Mouse (Mus musculus) heart, postnatal 0 days (tissue): ENCODE results near the gene Nrg4. TPM values are rescaled to one million over a fixed set of nuclear protein-coding genes. Genes with fewer than 3 reads are reported as not detected.

Source experiments
- ATAC-seq: fragments of 200-750 bp; cut with Nextera tagmentation; 2 replicates; pipeline ENCODE4 v1.8.0; 2017; ENCODE audit warnings: low read depth, moderate number of reproducible peaks, moderate library complexity; ENCODE audit not compliant: insufficient read depth
- DNase-seq: peaks from one replicate; pipeline ENCODE4 v3.0.0-alpha.2; 2016; ENCODE audit warnings: low spot score
- H3K27ac ChIP-seq: fragments of 300-500 bp; sonication (generic); 2 replicates; pipeline ENCODE4 v1.5.1; 2014; ENCODE audit warnings: low read depth, mild to moderate bottlenecking
- H3K27me3 ChIP-seq: fragments of 300-500 bp; sonication (generic); 2 replicates; pipeline ENCODE4 v1.6.1; 2014; ENCODE audit warnings: low read length, mixed read lengths; ENCODE audit not compliant: control insufficient read depth, insufficient read depth
- H3K36me3 ChIP-seq: fragments of 300-500 bp; sonication (generic); replicated peaks from 2 replicates; pipeline ENCODE4 v1.6.1; 2014; ENCODE audit warnings: low read length, mixed read lengths; ENCODE audit not compliant: control insufficient read depth, insufficient read depth
- H3K4me1 ChIP-seq: fragments of 300-500 bp; sonication (generic); 2 replicates; pipeline ENCODE4 v1.6.1; 2014; ENCODE audit warnings: antibody characterized with exemption; ENCODE audit not compliant: control insufficient read depth, insufficient read depth
- H3K4me2 ChIP-seq: fragments of 300-500 bp; sonication (generic); 2 replicates; pipeline ENCODE4 v1.6.1; 2014; ENCODE audit warnings: low read depth, mild to moderate bottlenecking, low read length, moderate library complexity
- H3K4me3 ChIP-seq: fragments of 300-500 bp; sonication (generic); 2 replicates; pipeline ENCODE4 v1.5.1; 2014; ENCODE audit warnings: low read depth, low read length
- H3K9ac ChIP-seq: fragments of 300-500 bp; sonication (generic); replicated peaks from 2 replicates; pipeline ENCODE4 v1.6.1; 2014; ENCODE audit warnings: low read depth, low read length, mixed read lengths
- H3K9me3 ChIP-seq: fragments of 300-500 bp; sonication (generic); replicated peaks from 2 replicates; pipeline ENCODE4 v1.6.1; 2016; ENCODE audit warnings: low read length; ENCODE audit not compliant: control insufficient read depth
- CTCF ChIP-seq: IDR thresholded peaks from 2 replicates; pipeline ENCODE4 v1.5.1; 2016; ENCODE audit warnings: antibody characterized with exemption, control low read depth, low read depth
- EP300 ChIP-seq: IDR thresholded peaks from 2 replicates; pipeline ENCODE4 v1.6.1; 2016; ENCODE audit warnings: antibody characterized with exemption, low read depth
- WGBS: fragments of 180-500 bp; shearing (Covaris S2); extraction: QIAGEN DNeasy Blood & Tissue Kit; methylation state at CpG from one replicate; pipeline ENCODE4 v1.1.7; 2014; 5-methylcytosine and 5-hydroxymethylcytosine counted together
- polyA plus RNA-seq: library from polyadenylated mRNA; unstranded; fragments of >200 nt; fragmentation: Nextera tagmentation; extraction: Ambion mirVana; gene quantifications from 2 replicates; pipeline ENCODE4 v1.2.1, GENCODE M21; 2015
- total RNA-seq: library from RNA; depleted of rRNA; stranded (reverse); fragments of >200 nt; gene quantifications from 2 replicates; pipeline ENCODE4 v1.2.3, GENCODE M21; 2014; ENCODE audit warnings: low replicate concordance

The Nrg4 gene
- total and polyA plus RNA-seq, 2 experiments from 2014 or later, result 1.3 TPM; not detected in 1

GRCm38 (mm10) chr9:55360372-55360771 is 33.7 kb upstream of the Nrg4 start:
- Histone ChIP-seq H3K4me3 (no peak overlapping the region), H3K9ac (no peak overlapping the region), H3K4me1 (no peaks in the 10 kb centered on the region), H3K36me3 (no peaks in the 10 kb centered on the region), H3K27me3 (no peaks in the 10 kb centered on the region), H3K27ac (no peak overlapping the region), H3K9me3 (no peaks in the 10 kb centered on the region), H3K4me2 (no peak overlapping the region)
- 69% methylated on average over 3 of the region's 3 CpGs for WGBS
- TF ChIP-seq CTCF (no peak), EP300 (no peak)
- ATAC-seq (no peak), DNase-seq (no peak)

- Histone ChIP-seq H3K9me3 (no peaks in the 10 kb centered on the region), H3K4me1 (no peaks in the 10 kb centered on the region), H3K27ac (no peak overlapping the region), H3K9ac (no peak overlapping the region), H3K36me3 (no peaks in the 10 kb centered on the region), H3K27me3 (no peaks in the 10 kb centered on the region), H3K4me3 (no peak overlapping the region), H3K4me2 (no peak overlapping the region)
- DNase-seq (no peak), ATAC-seq (no peak)
- TF ChIP-seq EP300 (no peak), CTCF (no peak)
- WGBS, result 68% methylated on average over 1 of the region's 1 CpGs
These were observed 30.5 kb upstream of the Nrg4 start for GRCm38 (mm10) chr9:55357164-55357563.

GRCm38 (mm10) chr9:55355270-55355834 is 28.7 kb upstream of the Nrg4 start:
- H3K9ac ChIP-seq, result no peak overlapping the region
- no peak for ATAC-seq
- WGBS, result 71% methylated on average over 8 of the region's 8 CpGs

GRCm38 (mm10) chr9:55354686-55355085 is 28.0 kb upstream of the Nrg4 start:
- no peak for ATAC-seq
- H3K4me2 ChIP-seq, result no peak overlapping the region
- H3K9ac ChIP-seq, result no peak overlapping the region
- H3K27ac ChIP-seq, result no peak overlapping the region
- H3K4me1 ChIP-seq, result no peaks in the 10 kb centered on the region
- H3K4me3 ChIP-seq, result no peak overlapping the region
- 60% methylated on average over 3 of the region's 3 CpGs for WGBS
- H3K27me3 ChIP-seq, result no peaks in the 10 kb centered on the region
- no peaks in the 10 kb centered on the region for H3K36me3 ChIP-seq
- TF ChIP-seq CTCF, result no peak
- TF ChIP-seq EP300, result no peak
- no peaks in the 10 kb centered on the region for H3K9me3 ChIP-seq
- DNase-seq, result no peak

More at GRCm38 (mm10) chr9:55355270-55355834, 28.7 kb upstream of the Nrg4 start:
- TF ChIP-seq EP300 (no peak), CTCF (no peak)
- no peaks in the 10 kb centered on the region for H3K9me3 ChIP-seq
- H3K27ac ChIP-seq, result no peak overlapping the region
- DNase-seq, result no peak
- no peak overlapping the region for H3K4me3 ChIP-seq
- no peaks in the 10 kb centered on the region for H3K4me1 ChIP-seq
- H3K27me3 ChIP-seq, result no peaks in the 10 kb centered on the region
- H3K4me2 ChIP-seq, result no peak overlapping the region
- H3K36me3 ChIP-seq, result no peaks in the 10 kb centered on the region

GRCm38 (mm10) chr9:55348664-55349063 is 22.0 kb upstream of the Nrg4 start:
- no peak for TF ChIP-seq CTCF
- TF ChIP-seq EP300, result no peak
- no peak for ATAC-seq
- Histone ChIP-seq H3K27me3 (no peaks in the 10 kb centered on the region), H3K9me3 (no peaks in the 10 kb centered on the region), H3K4me1 (no peaks in the 10 kb centered on the region), H3K36me3 (no peaks in the 10 kb centered on the region), H3K4me3 (no peak overlapping the region), H3K27ac (no peak overlapping the region), H3K9ac (no peak overlapping the region), H3K4me2 (no peak overlapping the region)
- 64% methylated on average over 3 of the region's 3 CpGs for WGBS
- no peak for DNase-seq

- Histone ChIP-seq H3K4me3 (no peak overlapping the region), H3K36me3 (no peaks in the 10 kb centered on the region), H3K4me2 (no peak overlapping the region), H3K9me3 (no peaks in the 10 kb centered on the region), H3K4me1 (no peaks in the 10 kb centered on the region), H3K27ac (no peak overlapping the region), H3K9ac (no peak overlapping the region), H3K27me3 (no peaks in the 10 kb centered on the region)
- 83% methylated on average over 7 of the region's 7 CpGs for WGBS
- DNase-seq (no peak), ATAC-seq (no peak)
- TF ChIP-seq CTCF (no peak), EP300 (no peak)
These were observed 18.7 kb upstream of the Nrg4 start for GRCm38 (mm10) chr9:55345332-55345731.
